Mouse (Mus musculus) embryonic facial prominence, embryonic 12.5 days (tissue): ENCODE measurements at regions not wholly inside any gene's neighbourhood (a gene's known extent, or its start where the extent isn't known, plus 50 kb on each side); places are given as distances from the start of the nearest gene placed in this dataset.
A peak's percentile ranks its signal among the peaks of the same experiment; 100 is the strongest.

ENCODE experiments used
- ATAC-seq: fragments of 200-750 bp; cut with Nextera tagmentation; 2 replicates; pipeline ENCODE4 v1.8.0; 2017; ENCODE audit not compliant: insufficient number of reproducible peaks, insufficient read depth, low FRiP score, low TSS enrichment
- H3K27ac ChIP-seq: fragments of 300-500 bp; sonication (generic); 2 replicates; pipeline ENCODE4 v1.5.1; 2016; ENCODE audit warnings: mild to moderate bottlenecking
- H3K27me3 ChIP-seq: fragments of 300-500 bp; sonication (generic); 2 replicates; pipeline ENCODE4 v1.6.1; 2016; ENCODE audit warnings: mild to moderate bottlenecking, moderate library complexity
- H3K36me3 ChIP-seq: fragments of 300-500 bp; sonication (generic); 2 replicates; pipeline ENCODE4 v1.6.1; 2016; ENCODE audit warnings: mild to moderate bottlenecking
- H3K4me1 ChIP-seq: fragments of 300-500 bp; sonication (generic); 2 replicates; pipeline ENCODE4 v1.6.1; 2016
- H3K4me2 ChIP-seq: fragments of 300-500 bp; sonication (generic); replicated peaks from 2 replicates; pipeline ENCODE4 v1.6.1; 2016; ENCODE audit warnings: mild to moderate bottlenecking, moderate library complexity
- H3K4me3 ChIP-seq: fragments of 300-500 bp; sonication (generic); 2 replicates; pipeline ENCODE4 v1.5.1; 2016; ENCODE audit warnings: mild to moderate bottlenecking
- H3K9ac ChIP-seq: fragments of 300-500 bp; sonication (generic); 2 replicates; pipeline ENCODE4 v1.6.1; 2016; ENCODE audit warnings: mild to moderate bottlenecking, moderate library complexity
- H3K9me3 ChIP-seq: fragments of 300-500 bp; sonication (generic); 2 replicates; pipeline ENCODE4 v1.6.1; 2016; ENCODE audit warnings: mild to moderate bottlenecking, moderate library complexity
- WGBS: fragments of 180-500 bp; shearing (Covaris S2); methylation state at CpG from one replicate; pipeline ENCODE4 v1.1.7; 2016; 5-methylcytosine and 5-hydroxymethylcytosine counted together

GRCm38 (mm10) chr16:49335916-49336315, 278.6 kb downstream of the Myh15 start:
- Histone ChIP-seq H3K27me3 (no peaks in the 10 kb centered on the region), H3K27ac (no peak overlapping the region), H3K4me2 (no peak overlapping the region), H3K36me3 (no peaks in the 10 kb centered on the region), H3K4me3 (no peak overlapping the region), H3K9ac (no peak overlapping the region), H3K9me3 (no peaks in the 10 kb centered on the region), H3K4me1 (no peaks in the 10 kb centered on the region; the same call in 1 of the 2 replicates)
- no peak for ATAC-seq
- WGBS, result 55% methylated on average over 2 of the region's 2 CpGs

GRCm38 (mm10) chr16:49337948-49338347, 280.7 kb downstream of the Myh15 start:
- H3K27ac ChIP-seq, result no peak overlapping the region
- H3K4me3 ChIP-seq, result no peak overlapping the region
- H3K4me2 ChIP-seq, result no peak overlapping the region
- no peak overlapping the region for H3K9ac ChIP-seq
- ATAC-seq, result no peak
- WGBS, result 55% methylated on average over 1 of the region's 1 CpGs
- H3K36me3 ChIP-seq, result no peaks in the 10 kb centered on the region
- no peaks in the 10 kb centered on the region for H3K27me3 ChIP-seq
- no peaks in the 10 kb centered on the region for H3K9me3 ChIP-seq
- no peaks in the 10 kb centered on the region for H3K4me1 ChIP-seq

- Histone ChIP-seq H3K9ac (no peak overlapping the region), H3K4me1 (no peaks in the 10 kb centered on the region), H3K4me2 (no peak overlapping the region), H3K9me3 (no peaks in the 10 kb centered on the region), H3K36me3 (no peaks in the 10 kb centered on the region), H3K27me3 (no peaks in the 10 kb centered on the region), H3K4me3 (no peak overlapping the region), H3K27ac (no peak overlapping the region)
- 70% methylated on average over 3 of the region's 3 CpGs for WGBS
- no peak for ATAC-seq
These were observed 301.1 kb downstream of the Myh15 start for GRCm38 (mm10) chr16:49358404-49358803.

GRCm38 (mm10) chr16:49361731-49362130, 304.4 kb downstream of the Myh15 start:
- no peaks in the 10 kb centered on the region for H3K36me3 ChIP-seq
- H3K4me3 ChIP-seq, result no peak overlapping the region
- no peaks in the 10 kb centered on the region for H3K9me3 ChIP-seq
- H3K27ac ChIP-seq, result no peak overlapping the region
- H3K27me3 ChIP-seq, result no peaks in the 10 kb centered on the region
- no peak for ATAC-seq
- H3K4me1 ChIP-seq, result no peaks in the 10 kb centered on the region
- H3K9ac ChIP-seq, result no peak overlapping the region
- no peak overlapping the region for H3K4me2 ChIP-seq
- 84% methylated on average over 1 of the region's 1 CpGs for WGBS

- Histone ChIP-seq H3K36me3 (no peaks in the 10 kb centered on the region), H3K4me3 (no peak overlapping the region), H3K27ac (no peak overlapping the region), H3K9me3 (no peaks in the 10 kb centered on the region), H3K27me3 (no peaks in the 10 kb centered on the region), H3K9ac (no peak overlapping the region), H3K4me2 (no peak overlapping the region), H3K4me1 (no peaks in the 10 kb centered on the region)
- 91% methylated on average over 9 of the region's 9 CpGs for WGBS
- ATAC-seq, result no peak
These were observed 312.2 kb downstream of the Myh15 start for GRCm38 (mm10) chr16:49369450-49369849.

- Histone ChIP-seq H3K9ac (no peak overlapping the region), H3K36me3 (no peaks in the 10 kb centered on the region), H3K4me2 (no peak overlapping the region), H3K4me1 (no peaks in the 10 kb centered on the region), H3K27me3 (no peaks in the 10 kb centered on the region), H3K27ac (no peak overlapping the region), H3K9me3 (no peaks in the 10 kb centered on the region), H3K4me3 (no peak overlapping the region)
- WGBS, result 59% methylated on average over 4 of the region's 4 CpGs
- no peak for ATAC-seq
These were observed 317.8 kb downstream of the Myh15 start for GRCm38 (mm10) chr16:49375108-49375507.

GRCm38 (mm10) chr16:49378917-49379473, 320.0 kb upstream of the Ift57 start:
- no peaks in the 10 kb centered on the region for H3K27me3 ChIP-seq
- H3K4me3 ChIP-seq, result no peak overlapping the region
- H3K9me3 ChIP-seq, result no peaks in the 10 kb centered on the region
- H3K9ac ChIP-seq, result no peak overlapping the region
- H3K4me2 ChIP-seq, result no peak overlapping the region
- no peaks in the 10 kb centered on the region for H3K4me1 ChIP-seq
- ATAC-seq, result no peak
- H3K36me3 ChIP-seq, result no peaks in the 10 kb centered on the region
- no peak overlapping the region for H3K27ac ChIP-seq

- ATAC-seq, result no peak
- Histone ChIP-seq H3K27ac (no peak overlapping the region), H3K36me3 (no peaks in the 10 kb centered on the region), H3K4me2 (no peak overlapping the region), H3K9me3 (no peaks in the 10 kb centered on the region), H3K4me1 (no peaks in the 10 kb centered on the region), H3K4me3 (no peak overlapping the region), H3K27me3 (no peaks in the 10 kb centered on the region), H3K9ac (no peak overlapping the region)
- 62% methylated on average over 4 of the region's 4 CpGs for WGBS
These were observed 310.9 kb upstream of the Ift57 start for GRCm38 (mm10) chr16:49388135-49388534.

GRCm38 (mm10) chr16:49407956-49408795, 290.9 kb upstream of the Ift57 start:
- no peaks in the 10 kb centered on the region for H3K36me3 ChIP-seq
- no peak overlapping the region for H3K4me3 ChIP-seq
- H3K9me3 ChIP-seq, result no peaks in the 10 kb centered on the region
- peak overlapping the region; percentile 33 for H3K4me2 ChIP-seq
- no peak overlapping the region for H3K27ac ChIP-seq
- no peaks in the 10 kb centered on the region for H3K27me3 ChIP-seq
- no peak overlapping the region for H3K9ac ChIP-seq
- WGBS, result 25% methylated on average over 16 of the region's 16 CpGs
- no peak for ATAC-seq
- peaks cover 9% of the 10 kb centered on the region for H3K4me1 ChIP-seq

- Histone ChIP-seq H3K4me3 (no peak overlapping the region), H3K4me1 (peaks cover 9% of the 10 kb centered on the region), H3K36me3 (no peaks in the 10 kb centered on the region), H3K27me3 (no peaks in the 10 kb centered on the region), H3K4me2 (no peak overlapping the region), H3K9ac (no peak overlapping the region), H3K27ac (no peak overlapping the region), H3K9me3 (no peaks in the 10 kb centered on the region)
- ATAC-seq, result no peak
- 91% methylated on average over 4 of the region's 4 CpGs for WGBS
These were observed 289.8 kb upstream of the Ift57 start for GRCm38 (mm10) chr16:49409235-49409634.

GRCm38 (mm10) chr16:49430296-49430695, 268.7 kb upstream of the Ift57 start:
- ATAC-seq, result no peak
- Histone ChIP-seq H3K36me3 (no peaks in the 10 kb centered on the region), H3K4me1 (no peaks in the 10 kb centered on the region), H3K9ac (no peak overlapping the region), H3K27ac (no peak overlapping the region), H3K4me3 (no peak overlapping the region), H3K9me3 (no peaks in the 10 kb centered on the region), H3K27me3 (no peaks in the 10 kb centered on the region), H3K4me2 (no peak overlapping the region)
- WGBS, result 92% methylated on average over 1 of the region's 1 CpGs

GRCm38 (mm10) chr16:49431902-49432301, 267.1 kb upstream of the Ift57 start:
- Histone ChIP-seq H3K4me1 (no peaks in the 10 kb centered on the region), H3K4me3 (no peak overlapping the region), H3K36me3 (no peaks in the 10 kb centered on the region), H3K27me3 (no peaks in the 10 kb centered on the region), H3K27ac (no peak overlapping the region), H3K9me3 (no peaks in the 10 kb centered on the region), H3K9ac (no peak overlapping the region), H3K4me2 (no peak overlapping the region)
- no peak for ATAC-seq
- WGBS, result 54% methylated on average over 2 of the region's 2 CpGs
